ENCODE assay signal across 7 mouse cellular contexts in the genomic region with DNA sequence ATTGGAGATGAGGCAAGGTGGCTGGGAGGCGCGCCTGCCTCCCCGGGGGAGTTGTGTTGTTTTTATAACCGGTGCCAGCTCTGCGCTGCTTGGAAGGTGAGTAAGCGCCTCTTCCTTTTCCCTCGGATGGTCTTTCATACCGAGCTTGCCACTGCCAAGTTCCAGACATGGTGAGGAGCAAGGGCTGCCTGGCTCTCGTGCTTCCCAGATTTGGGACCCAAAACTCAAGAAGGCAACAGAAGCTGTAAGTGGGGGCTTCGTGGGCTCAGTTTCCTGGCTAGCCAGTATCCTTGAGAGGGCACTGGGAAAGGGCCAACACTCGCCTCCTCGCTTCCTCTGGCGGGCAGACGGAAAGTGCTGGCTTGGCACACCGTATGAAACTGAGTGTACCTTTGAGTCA.
DNase-seq lines count a peak whose midpoint lies in the region; ATAC-seq lines count a peak whose summit lies in the region.

No protein-coding gene starts in this region.

- no peak overlapping the region for H3K4me3 ChIP-seq in forebrain, embryonic 15.5 days

- H3K4me1 ChIP-seq in forebrain, embryonic 15.5 days: peaks cover 20% of the 10 kb centered on the region

- H3K9me3 ChIP-seq in forebrain, embryonic 15.5 days: no peaks in the 10 kb centered on the region

- intact Hi-C loops in heart, postnatal 10 days (cut with DNase I): no loop called here

- peak; percentile 7 to 16 for DNase-seq in urinary bladder, adult 18-20 months (ENCODE audit: low spot score in 2 of 2)
- no peak for DNase-seq in urinary bladder, postnatal 4 days (ENCODE audit: low spot score in 2 of 2)
- peak; percentile 34 for DNase-seq in cerebellum, adult 9-10 months
- peak; percentile 39 to 50 for DNase-seq in heart, postnatal 10 days
- peak; percentile 31 for DNase-seq in lung, postnatal 10 days
- DNase-seq in layer of hippocampus, postnatal 10 days (ENCODE audit: low spot score in 2 of 2): no peak

- no peak overlapping the region for H3K9ac ChIP-seq in forebrain, embryonic 15.5 days (replicated peaks)

- no peak overlapping the region for H3K4me2 ChIP-seq in forebrain, embryonic 15.5 days (replicated peaks)

- no peaks in the 10 kb centered on the region for H3K36me3 ChIP-seq in forebrain, embryonic 15.5 days

- WGBS in forebrain, embryonic 15.5 days: 32% methylated on average over 15 of the region's 15 CpGs

- no peaks in the 10 kb centered on the region for H3K27me3 ChIP-seq in forebrain, embryonic 15.5 days

- no peak for ATAC-seq in forebrain, embryonic 15.5 days (replicated peaks)

- no peak overlapping the region; the same call in 1 of the 2 replicates for H3K27ac ChIP-seq in forebrain, embryonic 15.5 days (replicated peaks)

Comparison
In these comparisons a context has a peak if more than half of its experiments do, and no peak if none do; other contexts are left out.
1. DNase-seq: peak in urinary bladder, adult 18-20 months (2 of 2), cerebellum, adult 9-10 months (single experiment), heart, postnatal 10 days (2 of 2) and lung, postnatal 10 days (single experiment); none in urinary bladder, postnatal 4 days (0 of 2) and layer of hippocampus, postnatal 10 days (0 of 2).